Mouse (Mus musculus) hindbrain, embryonic 12.5 days (tissue): ENCODE measurements around the gene Wrap53. TPM values are rescaled to one million over a fixed set of nuclear protein-coding genes. Genes with fewer than 3 reads are reported as not detected.

ENCODE experiments used
- ATAC-seq: fragments of 200-750 bp; cut with Nextera tagmentation; 2 replicates; pipeline ENCODE4 v1.8.0; 2017; ENCODE audit warnings: moderate TSS enrichment; ENCODE audit not compliant: low FRiP score
- H3K27ac ChIP-seq: fragments of 300-500 bp; sonication (generic); 2 replicates; pipeline ENCODE4 v1.5.1; 2016; ENCODE audit warnings: mild to moderate bottlenecking
- H3K27me3 ChIP-seq: fragments of 300-500 bp; sonication (generic); 2 replicates; pipeline ENCODE4 v1.6.1; 2016; ENCODE audit warnings: mild to moderate bottlenecking
- H3K36me3 ChIP-seq: fragments of 300-500 bp; sonication (generic); 2 replicates; pipeline ENCODE4 v1.6.1; 2016; ENCODE audit warnings: mild to moderate bottlenecking
- H3K4me1 ChIP-seq: fragments of 300-500 bp; sonication (generic); 2 replicates; pipeline ENCODE4 v1.6.1; 2016
- H3K4me2 ChIP-seq: fragments of 300-500 bp; sonication (generic); replicated peaks from 2 replicates; pipeline ENCODE4 v1.6.1; 2016; ENCODE audit warnings: mild to moderate bottlenecking
- H3K4me3 ChIP-seq: fragments of 300-500 bp; sonication (generic); 2 replicates; pipeline ENCODE4 v1.5.1; 2016; ENCODE audit warnings: mild to moderate bottlenecking
- H3K9ac ChIP-seq: fragments of 300-500 bp; sonication (generic); 2 replicates; pipeline ENCODE4 v1.6.1; 2016; ENCODE audit warnings: mild to moderate bottlenecking, moderate library complexity
- H3K9me3 ChIP-seq: fragments of 300-500 bp; sonication (generic); replicated peaks from 2 replicates; pipeline ENCODE4 v1.6.1; 2016; ENCODE audit warnings: mild to moderate bottlenecking
- WGBS: fragments of 180-500 bp; shearing (Covaris S2); methylation state at CpG from one replicate; pipeline ENCODE4 v1.1.7; 2016; 5-methylcytosine and 5-hydroxymethylcytosine counted together
- polyA plus RNA-seq: library from polyadenylated mRNA; unstranded; fragments of >200 nt; fragmentation: Nextera tagmentation; extraction: Ambion mirVana; gene quantifications from 2 replicates; pipeline ENCODE4 v1.2.1, GENCODE M21; 2016

Gene Wrap53
- polyA plus RNA-seq, 1 experiment from 2014 or later = 29.9 TPM

DNA sequence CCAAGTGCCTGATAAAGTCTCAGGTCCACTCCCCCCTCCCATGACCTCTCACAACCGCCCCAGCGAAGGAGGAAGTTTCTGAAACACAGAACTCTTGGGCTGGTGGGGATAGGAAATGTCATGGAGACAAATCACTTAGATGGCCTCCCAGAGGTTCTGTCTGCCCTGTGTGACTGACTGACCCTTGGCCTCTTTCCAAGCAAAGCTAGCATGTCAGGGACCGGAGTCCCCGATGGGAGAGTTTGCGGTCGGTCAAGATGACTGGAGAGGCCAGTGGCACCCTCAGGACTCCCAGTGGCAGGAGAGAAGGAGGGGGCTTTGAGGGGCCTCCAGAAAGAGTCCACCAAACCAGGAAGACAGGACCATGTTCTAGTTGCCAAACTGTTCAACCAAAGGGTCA lies 21.3 kb downstream of the Wrap53 start:
- WGBS = 4% methylated on average over 6 of the region's 6 CpGs
- H3K27ac ChIP-seq = peak overlapping the region; percentile 92; the same call in 1 of the 2 replicates
- peak overlapping the region; percentile 81 for H3K4me3 ChIP-seq
- H3K4me2 ChIP-seq = peak overlapping the region; percentile 95
- peaks cover 82% of the 10 kb centered on the region for H3K4me1 ChIP-seq
- peaks cover 29% of the 10 kb centered on the region for H3K36me3 ChIP-seq
- H3K27me3 ChIP-seq = 0 out of 2 replicates have a peak, but pooled peaks cover 5% of the 10 kb centered on the region
- H3K9me3 ChIP-seq = no peaks in the 10 kb centered on the region
- ATAC-seq = no peak
- peak overlapping the region; percentile 99 for H3K9ac ChIP-seq

DNA sequence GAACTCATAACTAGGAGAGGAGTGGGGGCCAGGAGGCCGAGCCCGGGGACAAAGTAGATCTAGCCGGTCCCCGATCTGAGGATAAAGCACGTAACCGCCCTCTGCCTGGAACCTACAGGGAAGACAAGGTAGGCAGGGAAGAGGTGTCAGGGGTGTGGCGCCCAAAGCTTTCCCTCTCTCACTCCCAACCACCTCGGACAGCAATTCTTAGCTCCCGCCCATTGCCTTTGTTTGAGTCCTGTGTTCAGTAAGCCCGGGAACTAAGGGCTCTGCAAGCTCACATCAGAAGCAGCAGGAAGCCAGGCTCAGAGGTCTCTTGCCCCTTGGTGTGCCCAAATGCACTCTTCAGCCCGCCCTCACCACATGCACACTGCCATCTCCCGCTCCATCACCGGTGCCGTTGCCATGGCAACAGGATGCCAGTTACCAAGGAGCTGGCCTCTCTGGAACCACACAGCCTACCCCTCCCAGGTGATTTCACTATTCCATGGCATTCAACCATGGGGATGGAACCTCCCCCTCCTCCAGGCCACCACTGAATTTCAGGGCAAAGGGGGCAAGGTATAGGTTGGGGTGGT lies 22.6 kb downstream of the Wrap53 start:
- H3K9ac ChIP-seq = peak overlapping the region; percentile 42

GRCm38 (mm10) chr11:69554539-69555140 lies 25.4 kb downstream of the Wrap53 start:
- Histone ChIP-seq H3K4me1 (peaks cover 81% of the 10 kb centered on the region), H3K9ac (no peak overlapping the region), H3K27ac (peak overlapping the region; percentile 66), H3K4me2 (no peak overlapping the region), H3K36me3 (peaks cover 10% of the 10 kb centered on the region; the same call in 1 of the 2 replicates), H3K27me3 (0 out of 2 replicates have a peak, but pooled peaks cover 2% of the 10 kb centered on the region), H3K9me3 (no peaks in the 10 kb centered on the region), H3K4me3 (no peak overlapping the region)
- no peak for ATAC-seq
- WGBS = 72% methylated on average over 5 of the region's 5 CpGs

More for the DNA sequence above, 22.6 kb downstream of the Wrap53 start:
- 19% methylated on average over 14 of the region's 14 CpGs for WGBS
- peaks cover 94% of the 10 kb centered on the region for H3K4me1 ChIP-seq
- ATAC-seq = peak; percentile 21; the same call in 1 of the 2 replicates
- 0 out of 2 replicates have a peak, but pooled peaks cover 2% of the 10 kb centered on the region for H3K27me3 ChIP-seq
- H3K27ac ChIP-seq = peak overlapping the region; percentile 49; the same call in 1 of the 2 replicates
- H3K4me2 ChIP-seq = peak overlapping the region; percentile 95
- peak overlapping the region; percentile 81 for H3K4me3 ChIP-seq
- H3K9me3 ChIP-seq = no peaks in the 10 kb centered on the region
- peaks cover 16% of the 10 kb centered on the region for H3K36me3 ChIP-seq

- 0% methylated on average over 2 of the region's 2 CpGs for WGBS
- H3K27me3 ChIP-seq = 0 out of 2 replicates have a peak, but pooled peaks cover 2% of the 10 kb centered on the region
- H3K4me3 ChIP-seq = no peak overlapping the region
- 0 out of 2 replicates have a peak, but pooled peaks have one; percentile 9 for ATAC-seq
- H3K9ac ChIP-seq = no peak overlapping the region
- no peaks in the 10 kb centered on the region for H3K9me3 ChIP-seq
- peak overlapping the region; percentile 44 for H3K4me2 ChIP-seq
- peaks cover 81% of the 10 kb centered on the region for H3K4me1 ChIP-seq
- H3K27ac ChIP-seq = peak overlapping the region; percentile 90
- peaks cover 10% of the 10 kb centered on the region; the same call in 1 of the 2 replicates for H3K36me3 ChIP-seq
Measured at GRCm38 (mm10) chr11:69553341-69553721, 26.7 kb downstream of the Wrap53 start.

DNA sequence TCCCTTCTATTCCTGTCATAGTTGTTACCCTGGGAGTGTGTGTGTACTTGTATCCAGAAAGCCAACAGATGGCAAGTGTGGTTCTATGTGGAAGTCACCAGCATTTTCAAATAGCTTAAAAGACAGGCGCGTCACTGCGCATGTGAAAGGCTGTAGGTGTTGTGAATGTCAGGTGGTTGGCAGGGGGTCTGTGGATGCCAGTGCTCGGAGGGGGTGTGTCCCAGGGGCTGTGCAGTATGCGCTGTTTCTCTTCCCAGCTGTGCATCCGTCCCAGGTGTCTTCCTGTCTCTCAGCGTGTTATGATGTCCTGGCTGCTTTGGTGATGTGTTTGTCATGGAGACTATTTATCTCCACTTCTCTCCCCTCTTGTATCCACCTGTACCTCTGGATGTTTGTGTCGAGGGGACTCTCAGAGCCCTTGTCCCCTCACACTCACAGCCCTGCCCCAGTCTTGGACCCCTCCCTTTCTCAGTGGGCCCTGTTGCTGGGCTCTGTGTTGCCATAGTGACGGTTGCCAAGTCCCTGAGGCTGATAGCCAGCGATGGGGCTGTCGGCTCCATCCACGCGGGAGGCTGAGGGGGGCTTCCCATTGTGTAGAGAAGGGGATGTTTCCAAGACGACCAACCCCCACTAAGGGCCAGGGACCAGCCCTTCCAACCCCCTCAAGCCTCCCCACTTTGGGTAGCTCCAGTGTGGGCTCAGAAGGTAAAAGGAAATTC lies 27.3 kb downstream of the Wrap53 start:
- Histone ChIP-seq H3K36me3 (peaks cover 10% of the 10 kb centered on the region; the same call in 1 of the 2 replicates), H3K27ac (peak overlapping the region; percentile 90), H3K27me3 (no peaks in the 10 kb centered on the region), H3K9ac (0 out of 2 replicates have a peak overlapping the region, but pooled peaks have one; percentile 9), H3K4me3 (no peak overlapping the region), H3K4me2 (peak overlapping the region; percentile 44), H3K9me3 (no peaks in the 10 kb centered on the region), H3K4me1 (peaks cover 81% of the 10 kb centered on the region)
- ATAC-seq = peak; percentile 87
- 13% methylated on average over 14 of the region's 14 CpGs for whole genome bisulfite sequencing

- no peak for ATAC-seq
- H3K9ac ChIP-seq = no peak overlapping the region
- H3K27ac ChIP-seq = no peak overlapping the region
- H3K4me2 ChIP-seq = no peak overlapping the region
- WGBS = 59% methylated on average over 4 of the region's 4 CpGs
- H3K36me3 ChIP-seq = peaks cover 10% of the 10 kb centered on the region; the same call in 1 of the 2 replicates
- no peaks in the 10 kb centered on the region for H3K9me3 ChIP-seq
- H3K27me3 ChIP-seq = no peaks in the 10 kb centered on the region
- no peak overlapping the region for H3K4me3 ChIP-seq
- H3K4me1 ChIP-seq = peaks cover 78% of the 10 kb centered on the region
Measured at GRCm38 (mm10) chr11:69551310-69551709, 28.7 kb downstream of the Wrap53 start.

DNA sequence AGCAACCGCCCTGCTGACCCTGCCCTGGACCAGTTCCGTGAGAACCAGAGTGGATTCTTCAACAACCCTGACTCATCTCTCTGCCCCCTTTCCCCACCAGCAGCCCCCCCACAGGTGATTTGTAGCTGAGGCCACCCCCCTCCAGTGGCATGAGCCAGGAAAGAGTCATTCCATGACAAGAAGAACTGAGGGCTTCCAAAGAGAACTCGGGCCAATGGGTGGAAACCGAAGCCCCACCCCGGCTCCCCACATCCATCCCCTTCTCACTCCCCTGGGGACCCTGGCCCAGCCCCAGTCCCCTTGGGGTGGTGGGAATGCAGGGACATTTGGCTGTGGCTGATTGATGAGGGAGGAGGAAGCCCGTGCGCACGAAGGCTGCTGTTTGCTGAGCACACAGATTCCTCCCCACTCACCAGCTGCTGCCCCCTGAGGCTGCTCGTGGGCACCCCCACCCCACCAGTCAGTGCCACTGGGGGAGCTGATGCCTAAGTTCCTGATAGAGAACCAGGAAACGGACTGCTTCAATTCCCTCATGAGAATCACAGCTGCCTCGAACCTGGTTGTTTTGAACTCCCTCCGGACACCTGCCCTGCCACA lies 30.9 kb downstream of the Wrap53 start, which contains the start of gene Dnah2:
Gene Dnah2 (minus strand): TSS at position 51 of the 597 bp plus-strand sequence.
- Histone ChIP-seq H3K9ac (no peak within 1 kb of the TSS; the same call in 1 of the 2 replicates), H3K9me3 (no peaks in the 10 kb centered on the region)
- WGBS = 38% methylated on average over 12 of the region's 12 CpGs

GRCm38 (mm10) chr11:69547071-69547470 lies 33.0 kb downstream of the Wrap53 start:
- Histone ChIP-seq H3K36me3 (no peaks in the 10 kb centered on the region), H3K4me1 (peaks cover 55% of the 10 kb centered on the region), H3K27ac (peak overlapping the region; percentile 89), H3K4me3 (peak overlapping the region; percentile 45), H3K27me3 (no peaks in the 10 kb centered on the region), H3K9me3 (no peaks in the 10 kb centered on the region), H3K4me2 (peak overlapping the region; percentile 89), H3K9ac (peak overlapping the region; percentile 67)
- WGBS = 7% methylated on average over 15 of the region's 15 CpGs
- peak; percentile 15; the same call in 1 of the 2 replicates for ATAC-seq

More for the DNA sequence above, 30.9 kb downstream of the Wrap53 start, which contains the start of gene Dnah2:
- peak within 1 kb of the TSS; percentile 89 for H3K27ac ChIP-seq
- no peak for ATAC-seq
- H3K4me3 ChIP-seq = no peak within 1 kb of the TSS
- H3K4me2 ChIP-seq = peak within 1 kb of the TSS; percentile 89; the same call in 1 of the 2 replicates
- H3K4me1 ChIP-seq = peaks cover 68% of the 10 kb centered on the region
- no peaks in the 10 kb centered on the region for H3K27me3 ChIP-seq
- 0 out of 2 replicates have a peak, but pooled peaks cover 2% of the 10 kb centered on the region for H3K36me3 ChIP-seq

DNA sequence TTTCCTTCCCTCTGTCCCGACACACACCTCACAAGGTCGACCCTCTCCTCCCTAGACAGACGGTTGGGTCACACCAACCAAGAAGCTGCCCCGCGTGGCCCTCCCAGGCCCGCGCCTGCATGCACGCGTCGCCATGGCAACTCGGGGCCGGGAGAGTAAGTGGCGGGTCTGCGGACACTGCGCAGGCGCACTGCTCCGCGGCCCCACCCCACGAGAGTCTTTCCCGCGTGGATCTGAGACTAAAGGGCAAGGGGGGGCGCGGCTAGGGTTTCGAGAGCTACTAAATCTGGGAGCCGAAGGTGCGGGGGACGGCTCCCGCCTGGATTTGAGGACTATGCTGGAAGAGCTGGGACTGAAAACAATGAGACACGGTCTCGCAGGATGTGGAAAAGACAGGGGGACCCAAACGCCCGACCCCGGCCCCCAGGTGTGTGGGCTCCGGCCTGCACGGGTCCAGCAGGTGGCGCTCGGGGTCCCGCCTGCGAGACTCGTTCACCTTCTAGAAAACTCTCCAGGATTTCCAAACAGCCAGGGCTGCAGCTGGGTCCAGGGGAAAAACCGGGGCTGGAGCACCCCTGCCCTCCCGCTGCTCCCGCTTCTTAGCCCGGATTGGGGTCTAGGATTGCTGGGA lies 33.5 kb downstream of the Wrap53 start:
- peak; percentile 64 for ATAC-seq
- under 1% methylated on average over 44 of the region's 44 CpGs for WGBS
- no peaks in the 10 kb centered on the region for H3K9me3 ChIP-seq

DNA sequence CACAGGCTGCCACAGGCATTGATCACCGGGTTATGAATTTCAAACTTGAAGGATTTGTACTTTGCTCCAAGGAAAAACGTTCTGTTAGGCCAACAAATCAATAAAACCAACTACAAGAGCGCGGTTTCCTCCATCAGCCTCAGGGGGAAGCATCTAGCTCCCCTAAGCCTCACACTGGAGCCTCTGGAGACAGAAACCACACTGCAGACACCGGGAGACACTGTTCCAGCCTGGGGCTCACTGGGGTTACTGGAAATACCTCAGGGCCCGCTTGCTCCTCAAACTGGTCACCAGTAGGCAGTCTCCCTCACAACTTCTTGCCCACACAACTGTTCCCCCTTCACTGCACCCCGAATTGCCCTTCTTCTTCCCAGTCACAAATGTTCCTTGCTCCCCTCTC lies 34.1 kb downstream of the Wrap53 start:
- WGBS = 7% methylated on average over 7 of the region's 7 CpGs
- peaks cover 52% of the 10 kb centered on the region for H3K4me1 ChIP-seq
- peak; percentile 1; the same call in 1 of the 2 replicates for ATAC-seq

More for the DNA sequence above, 33.5 kb downstream of the Wrap53 start:
- H3K4me1 ChIP-seq = peaks cover 52% of the 10 kb centered on the region
- peak overlapping the region; percentile 45 for H3K4me3 ChIP-seq
- no peaks in the 10 kb centered on the region for H3K27me3 ChIP-seq
- H3K36me3 ChIP-seq = no peaks in the 10 kb centered on the region
- H3K9ac ChIP-seq = peak overlapping the region; percentile 67
- peak overlapping the region; percentile 89 for H3K27ac ChIP-seq
- H3K4me2 ChIP-seq = peak overlapping the region; percentile 89

DNA sequence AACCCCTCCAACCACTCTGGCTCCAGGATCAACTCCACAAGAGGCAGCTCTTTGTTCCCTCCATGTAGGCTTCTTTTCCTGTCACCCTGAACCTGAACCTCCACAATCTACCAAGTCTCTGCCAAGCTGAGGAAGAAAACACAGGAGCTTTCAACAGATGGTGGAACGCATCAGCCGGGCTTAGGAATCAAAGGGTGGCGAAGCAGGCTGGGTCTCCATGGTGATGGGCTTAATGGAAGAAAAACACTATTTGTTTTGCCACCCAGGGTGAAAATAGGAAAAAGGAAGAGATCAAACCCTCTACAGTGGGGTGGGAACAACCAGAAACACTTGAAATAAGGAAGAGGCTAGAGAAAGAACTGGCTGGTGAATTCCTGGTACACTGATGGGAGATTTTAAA lies 36.5 kb downstream of the Wrap53 start:
- Histone ChIP-seq H3K27ac (peak overlapping the region; percentile 52; the same call in 1 of the 2 replicates), H3K9me3 (no peaks in the 10 kb centered on the region), H3K9ac (no peak overlapping the region), H3K27me3 (no peaks in the 10 kb centered on the region), H3K4me1 (peaks cover 36% of the 10 kb centered on the region), H3K36me3 (no peaks in the 10 kb centered on the region), H3K4me3 (no peak overlapping the region), H3K4me2 (no peak overlapping the region)
- ATAC-seq = no peak
- WGBS = 10% methylated on average over 3 of the region's 3 CpGs

More for the DNA sequence above, 34.1 kb downstream of the Wrap53 start:
- Histone ChIP-seq H3K36me3 (no peaks in the 10 kb centered on the region), H3K27me3 (no peaks in the 10 kb centered on the region), H3K27ac (peak overlapping the region; percentile 89), H3K9ac (peak overlapping the region; percentile 67), H3K4me3 (peak overlapping the region; percentile 45), H3K9me3 (no peaks in the 10 kb centered on the region), H3K4me2 (peak overlapping the region; percentile 89)
